Mouse (Mus musculus): ENCODE data around the gene Zfp467.

Gene Zfp467

DNA sequence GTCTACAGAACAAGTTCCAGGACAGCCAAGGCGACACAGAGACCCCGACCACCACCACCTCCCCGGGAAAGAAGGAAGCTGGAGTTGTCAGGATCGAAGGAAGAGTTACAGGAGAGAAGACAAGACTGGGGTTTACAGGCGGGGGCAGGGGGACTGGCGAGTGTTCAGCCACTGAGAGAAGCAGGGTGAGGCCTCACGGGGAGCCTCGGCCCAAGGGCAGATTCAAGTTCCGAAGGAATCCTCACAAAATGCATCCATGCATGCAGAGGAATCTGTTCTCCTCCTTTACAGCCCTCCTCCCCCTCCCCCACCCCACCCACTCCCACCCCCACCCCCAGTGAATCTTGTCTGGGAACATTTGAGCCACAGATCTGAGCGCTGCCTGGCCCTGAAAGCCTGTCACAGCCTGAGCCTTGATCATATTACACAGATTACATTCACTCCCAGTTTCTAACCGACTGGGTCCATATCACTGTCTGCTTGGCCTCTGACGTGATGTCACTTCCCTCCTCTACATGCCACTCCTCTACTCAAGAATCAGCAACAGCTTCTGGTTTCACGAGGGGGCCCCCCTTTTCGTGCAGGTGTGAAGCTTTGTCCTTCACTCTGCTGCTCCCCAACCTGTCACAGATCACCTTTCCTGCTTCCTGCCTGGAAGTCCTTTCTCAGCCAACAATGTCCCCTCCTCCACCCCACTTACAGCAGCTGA, 5.2 kb downstream of the Zfp467 start:
- in situ Hi-C loops (cut with MboI, MseI): no loop called here

GRCm38 (mm10) chr6:48439654-48440053, 6.0 kb downstream of the Zfp467 start:
- in situ Hi-C loops (cut with MboI, MseI): no loop called here

DNA sequence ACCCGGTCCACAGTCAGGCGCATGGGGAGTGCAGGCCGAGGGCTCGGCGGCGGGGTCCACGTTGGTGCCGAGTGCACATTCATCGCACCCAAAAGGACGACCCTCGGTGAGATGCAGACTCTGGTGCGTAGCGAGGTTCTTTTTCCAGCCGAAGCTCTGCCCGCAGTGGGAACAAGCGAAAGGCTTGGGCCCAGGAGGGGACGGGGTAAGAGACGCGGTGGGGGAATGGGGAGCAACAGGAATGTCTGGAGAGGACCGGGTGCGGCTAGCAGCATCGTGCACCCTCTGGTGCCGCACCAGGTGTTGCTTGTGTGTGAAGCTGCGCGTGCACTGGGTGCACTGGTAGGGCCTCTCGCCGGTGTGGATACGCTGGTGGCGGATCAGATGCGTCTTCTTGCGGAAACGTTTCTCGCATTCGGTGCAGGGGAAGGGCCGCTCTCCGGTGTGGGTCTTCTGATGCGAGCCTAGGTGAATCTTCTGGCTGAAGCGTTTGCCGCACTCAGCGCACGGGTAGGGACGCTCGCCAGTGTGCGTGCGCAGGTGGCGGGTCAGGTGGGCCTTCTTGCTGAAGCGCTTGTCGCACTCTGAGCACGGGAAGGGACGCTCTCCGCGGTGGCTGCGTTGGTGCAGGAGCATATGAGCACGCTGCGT, 7.0 kb downstream of the Zfp467 start:
- in situ Hi-C loops (cut with MboI, MseI): no loop called here

DNA sequence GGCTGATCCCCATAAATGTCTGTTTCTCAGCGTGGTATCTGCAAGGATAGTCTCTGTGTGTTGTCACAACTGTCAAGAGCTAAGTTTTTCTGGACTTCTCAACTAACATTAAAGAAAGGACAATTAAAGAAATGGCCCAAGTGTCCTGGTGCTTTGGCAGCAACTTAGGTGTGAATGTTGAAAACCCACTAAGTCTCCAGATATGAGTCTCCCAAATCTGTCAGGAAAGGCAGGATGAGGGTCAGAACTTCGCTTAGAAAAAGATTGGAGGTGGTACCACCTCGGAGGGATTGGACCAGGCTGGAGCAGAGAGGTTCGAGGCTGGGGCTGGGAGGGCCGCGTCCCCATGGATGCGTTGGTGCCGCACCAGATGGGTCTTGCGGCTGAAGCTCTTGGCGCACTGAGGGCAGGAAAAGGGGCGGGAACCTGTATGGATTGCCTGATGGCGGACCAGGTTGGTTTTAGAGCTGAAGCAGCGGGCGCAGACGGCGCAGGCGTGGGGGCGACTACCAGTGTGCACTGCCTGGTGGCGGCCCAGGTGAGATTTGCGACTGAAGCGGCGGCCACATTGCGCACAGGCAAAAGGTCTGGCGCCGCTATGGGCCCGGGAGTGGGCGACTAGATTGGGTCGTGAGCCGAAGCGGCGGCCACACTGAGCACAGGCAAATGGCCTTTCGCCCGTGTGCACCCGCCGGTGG, 7.8 kb downstream of the Zfp467 start:
- in situ Hi-C loops (cut with MboI, MseI): no loop called here

DNA sequence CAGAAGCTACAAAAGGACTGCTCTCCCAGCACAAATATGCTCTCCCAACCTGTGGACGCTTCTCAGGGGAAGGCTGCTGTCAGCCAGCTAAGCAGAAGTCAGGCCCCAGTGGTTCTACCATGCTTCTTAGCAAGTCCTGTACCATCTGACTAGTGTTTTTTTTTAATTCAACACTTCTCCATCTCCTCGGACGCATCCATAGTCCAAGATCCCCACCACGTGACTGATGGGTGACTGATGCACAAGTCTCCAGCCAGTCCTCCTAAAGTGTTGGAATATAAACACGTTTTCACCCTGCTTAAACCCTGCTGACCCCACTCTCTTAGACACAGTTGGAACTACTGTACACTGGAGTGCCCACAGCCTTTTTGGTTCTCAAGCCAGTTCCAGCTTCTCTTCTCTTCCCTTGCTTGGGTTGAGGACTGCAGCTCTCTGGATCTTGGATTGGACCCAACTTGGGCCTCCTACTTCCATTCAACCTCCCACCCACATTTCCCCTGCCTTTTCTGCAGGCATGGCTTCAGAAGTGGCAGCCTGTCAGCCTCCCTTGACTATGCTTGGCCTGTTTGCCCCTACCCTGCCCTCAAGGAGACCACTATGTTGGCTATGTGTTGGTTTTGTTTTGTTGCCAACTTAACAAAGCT, 9.8 kb downstream of the Zfp467 start:
- in situ Hi-C loops (cut with MboI, MseI): no loop called here

DNA sequence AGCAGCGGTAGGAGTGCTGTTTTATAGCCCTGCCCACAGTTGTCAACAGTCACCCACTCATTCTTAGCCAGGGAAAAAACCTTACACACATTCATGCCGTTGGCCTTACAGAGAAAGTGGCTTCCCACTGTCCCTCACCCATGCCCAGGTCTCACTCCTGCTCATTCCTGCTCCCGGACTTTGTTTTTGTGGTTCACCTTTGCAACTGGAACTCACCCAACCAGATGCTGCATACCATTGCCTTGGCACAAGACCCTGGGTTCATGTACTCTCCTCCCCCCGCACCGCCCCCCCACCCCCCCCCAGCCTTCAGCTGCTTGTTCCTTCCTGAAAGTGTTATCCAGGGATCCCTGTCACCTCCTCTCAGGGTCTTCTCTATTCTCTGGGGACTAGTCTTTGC, 10.5 kb downstream of the Zfp467 start:
- in situ Hi-C loops (cut with MboI, MseI): no loop called here

- in situ Hi-C loops (cut with MboI, MseI): no loop called here
Measured at GRCm38 (mm10) chr6:48434651-48435050, 11.0 kb downstream of the Zfp467 start.

DNA sequence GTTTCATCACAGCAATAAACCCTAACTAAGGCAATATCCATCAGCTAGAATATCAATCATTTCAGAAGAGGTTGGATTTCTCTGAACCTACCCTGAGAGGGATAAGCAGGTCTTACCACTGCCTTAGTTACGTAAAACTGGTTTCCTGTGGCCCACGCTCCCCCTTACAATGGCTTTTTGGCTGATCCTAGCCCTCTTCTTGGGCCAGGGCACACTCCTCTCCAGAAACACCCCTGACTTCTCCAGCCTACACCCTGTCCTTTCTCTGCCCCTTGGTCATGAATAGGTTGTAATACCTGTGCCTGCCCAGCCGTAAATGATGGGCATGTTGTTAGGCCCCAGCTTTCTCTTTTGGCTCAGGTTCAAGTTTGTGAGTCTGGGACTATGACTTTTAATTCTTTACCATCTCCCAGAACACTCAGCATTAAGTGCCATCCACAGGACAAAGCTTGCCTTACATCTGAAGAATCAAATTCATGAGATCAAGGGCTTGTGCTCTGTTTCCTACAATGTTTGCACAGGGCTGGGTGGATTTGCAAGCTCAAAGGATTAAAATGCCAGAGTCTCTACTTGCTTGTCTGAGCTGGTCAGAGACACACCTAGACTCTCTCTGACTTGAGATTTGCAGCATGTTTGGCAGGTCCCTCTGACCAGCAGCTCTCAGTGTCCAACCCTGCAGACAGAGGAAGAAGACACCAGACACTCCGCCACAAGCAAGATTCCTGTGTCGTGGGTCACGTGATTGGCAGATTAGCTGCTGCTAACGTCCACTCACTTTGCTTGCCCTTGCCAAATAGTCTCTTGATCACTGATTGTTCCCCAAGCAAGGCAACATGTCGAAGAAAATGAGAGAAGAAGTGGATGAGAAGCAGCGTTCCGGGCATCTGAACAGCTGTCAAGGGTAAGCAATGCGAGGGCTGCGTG, 12.5 kb downstream of the Zfp467 start:
- in situ Hi-C loops (cut with MboI, MseI): no loop called here

DNA sequence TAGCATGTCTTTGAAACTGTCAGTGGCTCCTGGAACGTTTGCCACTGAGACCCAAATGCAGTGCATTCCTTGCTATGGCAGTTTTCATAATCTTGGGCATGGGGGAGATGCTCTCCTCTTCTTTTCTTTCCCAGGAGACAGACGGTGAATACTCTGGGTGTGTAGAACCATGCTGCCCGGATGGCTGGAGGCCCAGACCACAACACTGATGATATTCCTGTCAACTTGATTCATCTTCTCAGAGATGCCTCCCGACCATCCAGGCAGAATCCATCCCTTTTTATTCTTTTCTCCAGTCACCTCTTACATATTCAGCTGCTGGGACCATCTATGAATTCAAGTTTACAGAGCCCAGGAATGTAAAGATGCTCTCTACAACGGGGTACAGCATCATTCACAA, 14.9 kb downstream of the Zfp467 start:
- in situ Hi-C loops (cut with MboI, MseI): no loop called here

DNA sequence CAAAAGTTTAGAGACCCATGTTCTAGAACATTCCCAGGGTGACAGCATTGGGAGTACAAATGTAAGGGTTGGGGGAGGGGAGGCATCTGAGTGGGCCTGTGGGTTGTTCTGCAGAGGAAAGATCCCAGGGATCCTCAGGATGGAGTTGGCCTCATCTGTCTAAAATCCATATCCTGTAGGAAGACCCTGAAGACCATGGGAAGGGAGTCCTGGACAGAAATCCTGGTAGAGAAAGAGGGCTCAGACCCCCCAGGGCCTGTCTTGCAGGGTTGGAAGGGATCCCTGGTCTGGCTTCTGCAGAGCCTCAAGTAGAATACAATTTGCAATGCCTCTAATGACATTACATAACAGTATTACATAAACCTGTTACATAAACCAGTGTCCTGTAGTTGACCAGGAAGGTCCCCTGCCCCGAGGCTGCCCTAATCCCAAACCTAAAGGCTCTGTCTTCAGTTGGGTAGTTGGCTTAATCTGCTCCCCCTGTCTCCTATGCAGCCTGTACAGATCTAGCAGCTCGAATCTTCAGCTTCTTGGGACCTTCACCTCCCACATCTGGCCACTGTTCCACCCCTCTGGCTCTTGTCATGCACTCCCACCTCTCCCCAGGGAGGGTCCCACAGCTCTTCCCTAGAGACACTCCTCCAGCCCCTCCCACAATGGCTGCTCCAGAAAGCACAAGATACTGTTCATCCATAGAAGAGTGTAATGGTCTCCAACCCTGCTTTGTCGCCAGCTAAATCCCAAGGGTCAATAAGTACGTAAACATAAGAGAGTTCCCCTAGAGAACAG, 16.7 kb downstream of the Zfp467 start:
- in situ Hi-C loops (cut with MboI, MseI): no loop called here

- in situ Hi-C loops (cut with MboI, MseI): no loop called here
Measured at GRCm38 (mm10) chr6:48426956-48427355, 18.7 kb downstream of the Zfp467 start.

GRCm38 (mm10) chr6:48424074-48424473, 21.6 kb downstream of the Zfp467 start:
- in situ Hi-C loops (cut with MboI, MseI): no loop called here

DNA sequence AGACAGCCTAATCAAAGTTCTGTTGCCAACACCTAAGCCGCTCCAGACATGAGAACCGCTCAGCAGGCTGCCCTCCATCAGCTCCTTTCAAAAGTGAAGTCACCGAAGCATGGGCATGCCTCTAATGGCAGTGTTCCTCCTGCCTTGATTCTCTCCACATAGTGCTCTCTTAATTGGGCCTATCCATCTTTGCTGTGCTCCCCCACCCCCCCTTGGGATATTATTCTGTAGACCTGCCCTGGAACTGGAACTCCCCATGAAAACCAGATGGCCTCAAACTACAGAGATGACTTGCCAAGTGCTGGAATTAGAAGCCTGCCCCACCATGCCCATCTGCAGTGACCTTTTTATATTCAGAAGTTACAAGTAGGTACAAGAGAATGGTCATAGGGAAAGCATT, 22.3 kb downstream of the Zfp467 start:
- in situ Hi-C loops (cut with MboI, MseI): no loop called here

DNA sequence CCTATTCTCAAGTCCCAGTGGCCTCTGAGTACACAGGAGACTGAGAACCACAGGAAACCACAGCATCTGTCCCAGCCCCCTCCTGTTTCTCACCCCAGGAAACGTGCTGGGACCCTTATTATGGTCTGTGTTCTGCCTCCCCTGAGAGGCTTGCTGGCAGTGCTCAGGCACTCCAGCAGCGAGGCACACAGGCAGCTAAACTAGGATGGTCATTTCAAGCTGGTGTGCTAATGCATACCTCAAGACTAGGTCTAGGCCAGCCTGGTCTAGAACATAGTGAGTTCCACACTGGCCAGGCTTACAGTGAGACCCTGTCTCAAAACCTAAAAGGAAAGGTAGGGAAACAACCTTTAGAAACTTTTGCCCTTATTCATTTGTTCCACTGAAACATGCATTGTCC, 25.0 kb downstream of the Zfp467 start:
- in situ Hi-C loops (cut with MboI, MseI): no loop called here

GRCm38 (mm10) chr6:48416486-48416885, 29.1 kb downstream of the Zfp467 start:
- in situ Hi-C loops (cut with MboI, MseI): no loop called here

DNA sequence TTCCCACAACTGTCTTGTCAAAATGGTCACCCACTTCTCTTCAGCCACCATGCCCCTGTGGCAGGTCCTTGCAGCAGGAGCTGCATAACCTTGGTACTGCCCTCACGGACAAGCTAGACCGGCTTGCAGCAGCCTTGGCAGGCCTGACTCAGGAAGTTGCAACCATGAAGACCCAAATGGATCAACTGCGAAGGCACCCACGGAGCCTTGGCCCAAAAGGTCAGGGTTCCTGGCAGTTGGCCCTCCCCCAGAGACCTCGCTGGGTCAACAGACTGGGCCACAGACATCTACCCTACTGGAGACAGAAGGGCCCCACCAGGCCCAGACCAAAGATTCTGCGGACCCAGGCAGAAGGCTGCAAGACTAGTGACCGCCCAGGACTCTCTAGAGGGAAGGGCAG, 30.0 kb downstream of the Zfp467 start:
- in situ Hi-C loops (cut with MboI, MseI): no loop called here

GRCm38 (mm10) chr6:48414886-48415285, 30.7 kb downstream of the Zfp467 start:
- in situ Hi-C loops (cut with MboI, MseI): no loop called here

GRCm38 (mm10) chr6:48413081-48413480, 32.5 kb downstream of the Zfp467 start:
- in situ Hi-C loops (cut with MboI, MseI): no loop called here

- in situ Hi-C loops (cut with MboI, MseI): no loop called here
Measured at GRCm38 (mm10) chr6:48412662-48413061, 33.0 kb downstream of the Zfp467 start.

GRCm38 (mm10) chr6:48412147-48412546, 33.5 kb downstream of the Zfp467 start:
- in situ Hi-C loops (cut with MboI, MseI): no loop called here
